Mouse (Mus musculus) spleen, adult 2 months (tissue): ENCODE results near the gene Ifi203.
"Not testable (repeated sequence)": the region's sequence is repeated elsewhere in the genome, so short reads cannot be mapped to it uniquely, and the experiment has no call there.

Experiments used
- CTCF ChIP-seq: fragments of 200-500 bp; IDR thresholded peaks from 2 replicates; pipeline ENCODE4 v1.5.1; 2011; ENCODE audit warnings: mild to moderate bottlenecking, inconsistent platforms; ENCODE audit not compliant: insufficient read depth, insufficient read length, insufficient replicate concordance; ENCODE audit errors: extremely low read depth
- POLR2A ChIP-seq: fragments of 200-500 bp; IDR thresholded peaks from 2 replicates; pipeline ENCODE4 v1.6.1; 2011; ENCODE audit warnings: low read depth, low read length, inconsistent platforms

DNA sequence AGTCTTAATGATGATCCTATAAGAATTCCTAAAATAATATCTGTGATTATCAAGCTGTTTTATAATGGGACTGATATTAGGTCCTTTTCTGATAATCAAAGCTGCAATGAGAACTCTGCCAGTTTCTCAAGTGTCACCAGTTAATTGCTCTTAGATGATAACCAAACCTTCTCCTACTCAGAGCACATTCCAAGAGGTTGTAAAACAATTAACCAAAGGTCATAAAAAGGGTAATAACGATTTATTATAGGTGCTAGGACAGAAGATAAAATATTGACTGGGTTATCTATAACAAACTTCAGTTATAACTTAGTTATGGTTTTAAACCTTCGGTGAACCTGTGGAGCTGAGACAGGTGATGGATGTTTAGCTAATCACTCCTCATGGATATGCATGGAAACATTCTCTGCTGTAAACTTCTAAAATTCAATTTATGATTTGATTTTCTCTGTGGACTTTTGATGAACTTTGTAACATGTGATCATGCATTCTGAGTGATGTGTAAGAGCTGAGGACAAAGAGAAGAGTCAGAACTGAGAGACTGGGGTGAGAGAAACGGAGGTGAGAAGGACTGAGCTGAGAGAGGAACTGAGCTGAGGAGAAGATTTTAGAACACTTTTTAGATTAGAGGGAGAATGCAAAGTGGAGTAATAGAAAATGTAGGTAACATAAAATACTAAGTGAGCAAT, 13.5 kb upstream of the Ifi203 start:
- TF ChIP-seq POLR2A, CTCF: not testable (repeated sequence)
